ENCODE assay signal across 35 mouse cellular contexts in the genomic region with DNA sequence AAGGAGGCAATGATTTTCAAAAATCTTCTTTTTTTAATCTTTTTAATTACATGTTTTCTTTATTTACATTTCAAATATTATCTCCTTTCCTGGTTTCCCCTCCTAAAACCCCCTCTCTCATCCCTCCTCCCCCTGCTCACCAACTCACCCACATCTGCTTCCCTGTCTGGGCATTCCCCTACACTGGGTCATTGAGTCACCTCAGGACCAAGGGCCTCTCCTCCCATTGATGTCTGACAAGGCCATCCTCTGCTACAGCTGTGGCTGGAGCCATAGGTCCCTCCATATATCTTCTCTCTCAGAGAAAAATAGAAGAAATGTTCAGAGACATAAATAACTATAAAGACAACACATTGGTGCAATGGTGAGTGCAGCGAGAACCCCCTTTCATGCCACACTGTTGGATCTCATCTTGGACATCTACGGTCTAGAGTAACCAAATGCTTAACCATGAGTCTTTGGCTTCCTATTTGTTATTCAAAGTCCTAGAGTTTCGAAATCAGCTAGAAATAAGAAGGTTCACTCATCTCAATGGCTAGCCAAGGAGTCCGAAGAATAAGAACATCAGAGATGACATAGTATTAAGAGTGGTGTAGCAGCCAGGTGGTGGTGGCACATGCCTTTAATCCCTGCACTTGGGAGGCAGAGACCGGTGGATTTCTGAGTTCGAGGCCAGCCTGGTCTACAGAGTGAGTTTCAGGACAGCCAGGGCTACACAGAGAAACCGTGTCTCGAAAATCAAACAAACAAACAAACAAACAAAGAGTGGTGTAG.
"Had no signal": no experiment of that assay in that cellular context is flagged by ENCODE, and none has a peak within 500 bp of the region (broad histone marks: within the 10 kb centered on the region; RNA-seq: fewer than 3 reads in every experiment).

No protein-coding gene starts in this region.

- H3K36me3 ChIP-seq: heart, embryonic 10.5 days; heart, embryonic 12.5 days; heart, embryonic 13.5 days; heart, embryonic 15.5 days; hindbrain, embryonic 10.5 days; hindbrain, embryonic 12.5 days; hindbrain, embryonic 13.5 days; hindbrain, embryonic 15.5 days; intestine, embryonic 15.5 days; kidney, embryonic 15.5 days had no signal

- H3K9ac ChIP-seq: heart, embryonic 12.5 days; heart, embryonic 13.5 days; heart, embryonic 15.5 days; hindbrain, embryonic 12.5 days; hindbrain, embryonic 13.5 days; hindbrain, embryonic 14.5 days; hindbrain, embryonic 15.5 days; intestine, embryonic 15.5 days; kidney, embryonic 15.5 days had no signal

- H3K9me3 ChIP-seq: heart, embryonic 10.5 days; heart, embryonic 12.5 days; heart, embryonic 13.5 days; heart, embryonic 15.5 days; hindbrain, embryonic 10.5 days; hindbrain, embryonic 12.5 days; hindbrain, embryonic 13.5 days; hindbrain, embryonic 15.5 days; intestine, embryonic 15.5 days; kidney, embryonic 15.5 days had no signal

- DNase-seq: heart, postnatal 10 days; heart, postnatal 14 days; heart, postnatal 36 days; heart, postnatal 4 days; kidney, adult 11 months; kidney, adult 18-20 months; kidney, adult 2 months; kidney, adult 8-10 months; kidney, adult 9 months; kidney, postnatal 10 days; kidney, postnatal 14 days; kidney, postnatal 25 days; kidney, postnatal 36 days; kidney, postnatal 4 days; layer of hippocampus, adult 9-11 months; layer of hippocampus, postnatal 36 days had no signal

- H3K4me1 ChIP-seq: heart, embryonic 10.5 days; heart, embryonic 12.5 days; heart, embryonic 13.5 days; heart, embryonic 15.5 days; hindbrain, embryonic 10.5 days; hindbrain, embryonic 12.5 days; hindbrain, embryonic 13.5 days; hindbrain, embryonic 15.5 days; intestine, embryonic 15.5 days; kidney, embryonic 15.5 days had no signal

- H3K4me2 ChIP-seq: heart, embryonic 11.5 days; heart, embryonic 12.5 days; heart, embryonic 13.5 days; heart, embryonic 15.5 days; hindbrain, embryonic 12.5 days; hindbrain, embryonic 13.5 days; hindbrain, embryonic 14.5 days; intestine, embryonic 15.5 days; kidney, embryonic 15.5 days had no signal

- ATAC-seq: hindbrain, embryonic 16.5 days; hindbrain, postnatal 0 days; inflammation-experienced regulatory T-cells, adult 6 months; intestine, embryonic 15.5 days; intestine, embryonic 16.5 days; intestine, postnatal 0 days had no signal

- H3K27ac ChIP-seq: heart, embryonic 10.5 days; heart, embryonic 13.5 days; heart, embryonic 15.5 days; hindbrain, embryonic 10.5 days; hindbrain, embryonic 12.5 days; hindbrain, embryonic 13.5 days; hindbrain, embryonic 14.5 days; hindbrain, embryonic 15.5 days; hindbrain, postnatal 0 days; intestine, embryonic 15.5 days; kidney, embryonic 15.5 days; kidney, postnatal 0 days; layer of hippocampus, adult 2 months had no signal

- H3K4me3 ChIP-seq: heart, embryonic 10.5 days; heart, embryonic 12.5 days; heart, embryonic 13.5 days; heart, embryonic 15.5 days; hindbrain, embryonic 10.5 days; hindbrain, embryonic 12.5 days; hindbrain, embryonic 13.5 days; hindbrain, embryonic 15.5 days; intestine, embryonic 15.5 days; kidney, embryonic 15.5 days; layer of hippocampus, adult 2 months had no signal

- H3K27me3 ChIP-seq: heart, embryonic 12.5 days; heart, embryonic 13.5 days; heart, embryonic 15.5 days; hindbrain, embryonic 12.5 days; hindbrain, embryonic 13.5 days; hindbrain, embryonic 15.5 days; intestine, embryonic 15.5 days; kidney, embryonic 15.5 days had no signal
